Mouse (Mus musculus) kidney, adult 2 months (tissue): ENCODE data around the gene Ccdc85b.

Experiments used
- CTCF ChIP-seq: fragments of 200-500 bp; conservative IDR thresholded peaks from 2 replicates; pipeline ENCODE4 v1.5.1; 2011; ENCODE audit warnings: low read depth, mild to moderate bottlenecking, control low read depth, low read length, moderate library complexity, mixed read lengths; ENCODE audit not compliant: insufficient read depth, insufficient read length
- POLR2A ChIP-seq: fragments of 200-500 bp; IDR thresholded peaks from one replicate; pipeline ENCODE4 v1.6.1; 2011; ENCODE audit warnings: low read depth, low read length, control low read depth

GRCm38 (mm10) chr19:5457746-5458442 lies at the start of gene Ccdc85b:
- no peak for TF ChIP-seq CTCF
- no peak for TF ChIP-seq POLR2A
